Mouse (Mus musculus) monocyte, adult 2 months (primary cell): ENCODE results near the gene Acta2.

ENCODE experiments used
- DNase-seq, 2 experiments: peaks; one replicate each; pipeline ENCODE4 v3.0.0; 2022; ENCODE audit warnings: low spot score in 2 of 2, low read depth in 1 of 2

Gene Acta2

DNA sequence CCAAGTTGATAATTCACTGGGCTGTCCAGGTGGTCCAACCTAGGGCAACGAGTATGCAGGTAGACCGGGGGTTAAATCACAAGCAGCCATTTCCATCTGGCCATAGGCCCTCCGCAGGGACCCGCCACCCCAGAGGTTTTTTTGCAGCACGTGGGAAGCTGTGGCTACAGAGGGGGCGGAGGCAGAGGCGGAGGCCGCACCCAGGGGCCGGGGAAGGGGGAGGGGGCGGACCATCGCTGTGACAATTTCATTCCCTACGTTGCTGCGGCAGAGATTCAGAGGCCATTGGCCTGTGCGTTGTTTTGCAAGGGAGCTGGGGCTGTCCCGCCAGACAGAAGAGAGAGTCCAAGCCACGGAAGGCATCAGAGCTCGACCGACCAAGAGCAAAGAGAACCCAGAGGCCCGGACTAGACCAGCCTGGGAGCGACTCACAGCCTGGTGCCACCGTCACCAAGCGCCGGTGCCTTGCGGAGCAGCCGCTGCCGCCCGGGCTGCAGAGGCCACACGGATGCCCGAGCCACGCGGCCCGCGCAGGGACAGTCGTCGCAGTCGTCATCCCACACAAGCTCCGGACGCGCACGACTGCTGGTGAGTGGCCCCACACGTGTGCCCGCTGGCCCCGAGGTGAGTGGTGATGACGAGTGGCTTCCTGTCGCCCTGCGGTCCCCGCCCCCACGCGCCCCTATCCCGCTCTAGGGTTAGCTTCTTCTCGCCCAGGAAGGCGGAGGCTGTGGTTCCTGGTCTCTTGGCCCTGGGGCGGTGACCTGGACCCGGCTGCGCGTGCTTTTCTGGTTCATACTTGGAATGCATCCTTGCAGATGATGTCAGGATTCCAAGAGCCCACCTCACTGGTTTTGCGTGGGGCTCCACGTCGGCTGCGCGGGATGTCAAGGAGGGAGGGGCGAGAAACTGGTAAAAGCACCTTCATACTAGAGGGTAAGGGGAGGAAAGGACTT is 63.1 kb downstream of the Acta2 start, which contains the start of gene Stambpl1:
Gene Stambpl1 (plus strand): TSS at position 222 of the 956 bp plus-strand sequence.
- DNase-seq: peak in 1 of 2 experiments; percentile 66

DNA sequence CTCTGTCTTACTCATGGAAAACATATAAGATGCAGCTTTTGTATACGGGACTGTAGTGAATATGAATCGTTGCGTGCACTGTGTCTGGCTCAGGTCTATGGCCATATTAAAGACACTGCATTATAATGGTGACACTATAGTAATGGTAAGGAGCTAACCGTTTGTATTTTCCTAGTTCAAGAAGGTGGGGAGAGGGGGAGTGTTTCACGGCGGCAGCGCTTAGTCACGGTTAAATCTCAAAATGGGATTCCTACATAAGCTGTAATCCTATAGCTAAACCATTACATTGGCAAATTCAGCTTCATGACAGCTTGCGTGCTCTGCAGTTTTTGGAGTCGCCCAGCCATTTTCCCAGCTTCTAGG is 63.8 kb downstream of the Acta2 start:
- DNase-seq: no peak
